Mouse (Mus musculus) CD4-positive, CD25-positive, alpha-beta regulatory T cell (primary cell): ENCODE data around the gene Hspb7. TPM values are rescaled to one million over a fixed set of nuclear protein-coding genes. Genes with fewer than 3 reads are reported as not detected.

Experiments
- polyA plus RNA-seq: library from polyadenylated mRNA; unstranded; fragments of 100-300 nt; shearing (Covaris generic); gene quantifications from one replicate; pipeline ENCODE4 v1.2.1, GENCODE M21; 2017

The Hspb7 gene
- polyA plus RNA-seq = not detected

GRCm38 (mm10) chr4:141420192-141420829 lies at the start of gene Hspb7:
Gene Hspb7, plus strand, starts transcription at chr4:141420779.

GRCm38 (mm10) chr4:141398545-141398944 lies 22.0 kb upstream of the Hspb7 start, which contains the start of gene Clcnka:
Gene Clcnka, minus strand, starts transcription at chr4:141398724.

DNA sequence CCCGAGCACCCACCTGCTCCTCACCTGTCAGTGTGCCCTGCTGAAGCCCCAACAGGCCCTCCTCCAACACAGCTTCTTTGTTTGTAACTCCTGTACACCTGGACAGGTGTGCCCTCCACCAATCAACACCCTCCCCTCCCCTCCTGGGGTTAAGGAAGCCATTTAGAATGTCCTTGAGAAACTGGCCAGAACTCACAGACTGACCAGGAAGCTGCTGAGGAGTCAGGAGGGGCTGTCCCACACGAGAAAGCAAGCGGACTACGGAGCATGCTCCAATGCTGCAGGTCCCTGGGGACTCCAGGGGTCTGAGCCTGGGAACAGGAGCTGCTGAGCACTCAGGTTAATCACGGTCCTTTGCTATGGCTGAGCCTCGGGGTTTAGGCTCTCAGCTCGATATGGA lies 4.7 kb upstream of the Hspb7 start, which contains the start of gene Clcnkb:
Clcnkb (minus strand) TSS at position 91 of the 400 bp plus-strand sequence.

DNA sequence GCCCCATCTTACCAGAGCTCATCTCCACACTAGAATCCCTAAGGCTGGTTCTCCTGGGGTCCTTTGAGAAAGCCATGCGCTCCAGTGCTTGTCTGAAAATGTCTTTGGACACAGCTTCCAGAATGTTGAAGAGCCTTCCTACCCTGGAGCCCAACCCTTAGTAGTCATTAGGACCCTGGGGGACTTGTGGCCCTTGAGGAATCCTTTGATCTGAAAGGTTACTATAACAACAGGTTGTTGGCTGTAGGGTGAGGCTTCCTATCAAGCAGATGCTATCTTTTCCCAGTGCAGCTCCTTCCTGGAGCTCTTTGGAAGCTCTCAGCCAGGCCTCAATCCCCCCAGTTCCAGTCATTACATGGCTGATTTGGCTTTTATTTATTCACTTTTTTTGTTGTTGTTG lies 15.4 kb downstream of the Hspb7 start, which contains the start of gene Srarp:
Srarp (minus strand) TSS at position 132 of the 400 bp plus-strand sequence.

DNA sequence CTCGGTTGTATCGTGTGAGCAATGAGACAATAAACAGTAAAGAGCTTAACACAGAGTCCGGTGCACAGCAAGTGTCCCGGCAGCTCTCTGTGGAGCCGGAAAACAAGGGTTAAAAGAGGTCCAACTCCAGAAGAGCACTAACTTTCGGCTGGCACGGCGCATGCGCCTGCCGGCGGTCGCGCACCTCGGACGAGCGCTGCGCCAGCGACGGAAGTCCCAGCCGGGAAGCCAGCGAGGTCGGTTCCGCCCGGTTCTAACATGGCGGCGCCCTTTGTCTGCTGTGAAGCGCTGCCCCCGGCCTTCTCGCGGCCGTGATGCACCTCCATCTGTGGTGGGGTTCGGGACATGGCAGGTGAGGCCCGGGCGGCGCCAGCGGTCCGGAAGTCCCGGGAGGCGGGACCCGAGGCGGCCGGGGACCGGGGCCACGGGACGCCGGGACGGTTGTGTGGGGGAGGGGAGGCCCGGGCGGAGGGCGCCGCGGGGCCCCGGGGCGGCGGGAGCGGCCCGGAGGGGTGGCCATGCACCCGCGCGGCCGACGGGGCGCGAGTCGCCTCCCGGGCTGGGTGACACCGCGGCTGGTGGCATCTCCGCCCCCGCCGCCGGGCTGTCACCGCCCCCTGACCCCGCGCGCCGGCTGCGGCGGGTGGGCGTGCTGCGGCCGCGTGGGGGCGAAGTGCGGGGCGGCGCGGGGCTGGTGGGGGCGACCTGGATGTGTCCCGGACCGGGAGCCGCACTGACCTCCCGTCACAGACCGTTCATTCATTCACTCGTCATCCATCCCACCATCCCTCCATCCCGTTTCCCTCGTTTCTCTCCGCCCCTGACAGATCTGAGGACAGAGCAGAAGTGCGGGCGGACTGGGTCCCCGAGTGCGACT lies 24.1 kb downstream of the Hspb7 start, which contains the start of gene Zbtb17:
Zbtb17 (plus strand) TSS at position 204 of the 877 bp plus-strand sequence.

Other genes with a start within 250 kb of the Hspb7 start
- gene Rsg1, start 206.8 kb upstream of the Hspb7 start, polyA plus RNA-seq = 5.5 TPM
- gene Arhgef19, start 181.3 kb upstream of the Hspb7 start, polyA plus RNA-seq = not detected
- not detected for gene Epha2, start 119.5 kb upstream of the Hspb7 start, polyA plus RNA-seq
- not detected for gene Fam131c, start 52.6 kb upstream of the Hspb7 start, polyA plus RNA-seq
- gene Clcnka, start 22.1 kb upstream of the Hspb7 start, polyA plus RNA-seq = not detected
- 0.30 TPM for gene Clcnkb, start 4.8 kb upstream of the Hspb7 start, polyA plus RNA-seq
- not detected for gene Srarp, start 15.3 kb downstream of the Hspb7 start, polyA plus RNA-seq
- 36.6 TPM for gene Zbtb17, start 23.9 kb downstream of the Hspb7 start, polyA plus RNA-seq
- gene Spen, start 117.8 kb downstream of the Hspb7 start, polyA plus RNA-seq = 40.6 TPM
- 0.19 TPM for gene Fblim1, start 185.3 kb downstream of the Hspb7 start, polyA plus RNA-seq
- 0.12 TPM for gene Tmem82, start 197.9 kb downstream of the Hspb7 start, polyA plus RNA-seq
- not detected for gene Slc25a34, start 203.0 kb downstream of the Hspb7 start, polyA plus RNA-seq
- 11.3 TPM for gene Plekhm2, start 244.1 kb downstream of the Hspb7 start, polyA plus RNA-seq